Mouse (Mus musculus) midbrain, embryonic 12.5 days (tissue): ENCODE results near the gene Spsb4. TPM values are rescaled to one million over a fixed set of nuclear protein-coding genes. Genes with fewer than 3 reads are reported as not detected.

Source experiments
- ATAC-seq: fragments of 200-750 bp; cut with Nextera tagmentation; 2 replicates; pipeline ENCODE4 v1.8.0; 2017; ENCODE audit warnings: low read depth, moderate TSS enrichment, moderate library complexity; ENCODE audit not compliant: low FRiP score
- H3K27ac ChIP-seq: fragments of 300-500 bp; sonication (generic); replicated peaks from 2 replicates; pipeline ENCODE4 v1.5.1; 2016; ENCODE audit warnings: mild to moderate bottlenecking
- H3K27me3 ChIP-seq: fragments of 300-500 bp; sonication (generic); 2 replicates; pipeline ENCODE4 v1.6.1; 2016; ENCODE audit warnings: mild to moderate bottlenecking
- H3K36me3 ChIP-seq: fragments of 300-500 bp; sonication (generic); 2 replicates; pipeline ENCODE4 v1.6.1; 2016
- H3K4me1 ChIP-seq: fragments of 300-500 bp; sonication (generic); 2 replicates; pipeline ENCODE4 v1.6.1; 2016
- H3K4me2 ChIP-seq: fragments of 300-500 bp; sonication (generic); replicated peaks from 2 replicates; pipeline ENCODE4 v1.6.1; 2016; ENCODE audit warnings: mild to moderate bottlenecking, moderate library complexity
- H3K4me3 ChIP-seq: fragments of 300-500 bp; sonication (generic); 2 replicates; pipeline ENCODE4 v1.5.1; 2016; ENCODE audit warnings: mild to moderate bottlenecking
- H3K9ac ChIP-seq: fragments of 300-500 bp; sonication (generic); replicated peaks from 2 replicates; pipeline ENCODE4 v1.6.1; 2016; ENCODE audit warnings: mild to moderate bottlenecking, moderate library complexity
- H3K9me3 ChIP-seq: fragments of 300-500 bp; sonication (generic); 2 replicates; pipeline ENCODE4 v1.6.1; 2016; ENCODE audit warnings: mild to moderate bottlenecking
- WGBS: fragments of 180-500 bp; shearing (Covaris S2); methylation state at CpG from one replicate; pipeline ENCODE4 v1.1.7; 2016; 5-methylcytosine and 5-hydroxymethylcytosine counted together
- polyA plus RNA-seq: library from polyadenylated mRNA; unstranded; fragments of >200 nt; fragmentation: Nextera tagmentation; extraction: Ambion mirVana; gene quantifications from 2 replicates; pipeline ENCODE4 v1.2.1, GENCODE M21; 2016

The Spsb4 gene
- polyA plus RNA-seq, result 122 and 126 TPM in 2 replicates

GRCm38 (mm10) chr9:97018677-97019147, at the start of gene Spsb4:
Gene Spsb4 (minus strand): TSS chr9:97018843.
- ATAC-seq, result peak; percentile 90
- Histone ChIP-seq H3K27me3 (0 out of 2 replicates have a peak, but pooled peaks cover 3% of the 10 kb centered on the region), H3K4me1 (peaks cover 51% of the 10 kb centered on the region), H3K36me3 (no peaks in the 10 kb centered on the region), H3K9me3 (no peaks in the 10 kb centered on the region), H3K4me3 (peak within 1 kb of the TSS; percentile 75), H3K27ac (peak within 1 kb of the TSS; percentile 100), H3K9ac (peak within 1 kb of the TSS; percentile 96), H3K4me2 (peak within 1 kb of the TSS; percentile 71)
- WGBS, result under 1% methylated on average over 41 of the region's 47 CpGs

- Histone ChIP-seq H3K27ac (no peak overlapping the region), H3K4me3 (no peak overlapping the region), H3K9me3 (no peaks in the 10 kb centered on the region), H3K27me3 (no peaks in the 10 kb centered on the region), H3K4me2 (no peak overlapping the region), H3K4me1 (peaks cover 14% of the 10 kb centered on the region), H3K36me3 (no peaks in the 10 kb centered on the region), H3K9ac (no peak overlapping the region)
- no peak for ATAC-seq
- WGBS, result 81% methylated on average over 6 of the region's 6 CpGs
These were observed 49.1 kb upstream of the Spsb4 start for GRCm38 (mm10) chr9:97067761-97068160.

- no peak for ATAC-seq
- H3K9me3 ChIP-seq, result no peaks in the 10 kb centered on the region
- 65% methylated on average over 4 of the region's 4 CpGs for WGBS
- no peaks in the 10 kb centered on the region for H3K36me3 ChIP-seq
- H3K4me2 ChIP-seq, result no peak overlapping the region
- no peaks in the 10 kb centered on the region for H3K27me3 ChIP-seq
- no peak overlapping the region for H3K9ac ChIP-seq
- H3K4me3 ChIP-seq, result no peak overlapping the region
- peaks cover 14% of the 10 kb centered on the region for H3K4me1 ChIP-seq
- H3K27ac ChIP-seq, result no peak overlapping the region
These were observed 47.2 kb upstream of the Spsb4 start for GRCm38 (mm10) chr9:97065885-97066284.

- Histone ChIP-seq H3K4me1 (peaks cover 14% of the 10 kb centered on the region), H3K9me3 (no peaks in the 10 kb centered on the region), H3K4me3 (no peak overlapping the region), H3K27ac (no peak overlapping the region), H3K27me3 (no peaks in the 10 kb centered on the region), H3K9ac (no peak overlapping the region), H3K4me2 (no peak overlapping the region), H3K36me3 (no peaks in the 10 kb centered on the region)
- 52% methylated on average over 5 of the region's 5 CpGs for WGBS
- no peak for ATAC-seq
These were observed 46.6 kb upstream of the Spsb4 start for GRCm38 (mm10) chr9:97065216-97065615.

GRCm38 (mm10) chr9:97064161-97064560, 45.5 kb upstream of the Spsb4 start:
- no peak overlapping the region for H3K27ac ChIP-seq
- H3K36me3 ChIP-seq, result no peaks in the 10 kb centered on the region
- H3K4me3 ChIP-seq, result no peak overlapping the region
- no peaks in the 10 kb centered on the region for H3K9me3 ChIP-seq
- H3K4me2 ChIP-seq, result no peak overlapping the region
- 97% methylated on average over 1 of the region's 1 CpGs for WGBS
- H3K9ac ChIP-seq, result no peak overlapping the region
- peaks cover 14% of the 10 kb centered on the region for H3K4me1 ChIP-seq
- no peaks in the 10 kb centered on the region for H3K27me3 ChIP-seq
- no peak for ATAC-seq

- WGBS, result 95% methylated on average over 9 of the region's 9 CpGs
- H3K9me3 ChIP-seq, result no peaks in the 10 kb centered on the region
- no peak overlapping the region for H3K4me3 ChIP-seq
- H3K9ac ChIP-seq, result no peak overlapping the region
- no peaks in the 10 kb centered on the region for H3K36me3 ChIP-seq
- H3K27ac ChIP-seq, result no peak overlapping the region
- no peaks in the 10 kb centered on the region for H3K27me3 ChIP-seq
- peaks cover 11% of the 10 kb centered on the region for H3K4me1 ChIP-seq
- no peak overlapping the region for H3K4me2 ChIP-seq
- no peak for ATAC-seq
These were observed 43.1 kb upstream of the Spsb4 start for GRCm38 (mm10) chr9:97061696-97062095.

GRCm38 (mm10) chr9:97056541-97057338, 38.1 kb upstream of the Spsb4 start:
- Histone ChIP-seq H3K27me3 (no peaks in the 10 kb centered on the region), H3K27ac (peak overlapping the region; percentile 71), H3K36me3 (no peaks in the 10 kb centered on the region), H3K4me1 (peaks cover 14% of the 10 kb centered on the region), H3K4me3 (no peak overlapping the region), H3K9ac (no peak overlapping the region), H3K4me2 (peak overlapping the region; percentile 17; the same call in 1 of the 2 replicates), H3K9me3 (no peaks in the 10 kb centered on the region)
- WGBS, result 60% methylated on average over 18 of the region's 18 CpGs
- peak; percentile 45; the same call in 1 of the 2 replicates for ATAC-seq

- Histone ChIP-seq H3K4me1 (peaks cover 20% of the 10 kb centered on the region), H3K27ac (peak overlapping the region; percentile 71), H3K4me2 (no peak overlapping the region), H3K36me3 (no peaks in the 10 kb centered on the region), H3K4me3 (no peak overlapping the region), H3K9me3 (no peaks in the 10 kb centered on the region), H3K9ac (no peak overlapping the region), H3K27me3 (no peaks in the 10 kb centered on the region)
- 0 out of 2 replicates have a peak, but pooled peaks have one; percentile 7 for ATAC-seq
- WGBS, result 57% methylated on average over 14 of the region's 14 CpGs
These were observed 37.3 kb upstream of the Spsb4 start for GRCm38 (mm10) chr9:97055906-97056305.

- Histone ChIP-seq H3K9ac (no peak overlapping the region), H3K27me3 (no peaks in the 10 kb centered on the region), H3K27ac (peak overlapping the region; percentile 75), H3K9me3 (0 out of 2 replicates have a peak, but pooled peaks cover 4% of the 10 kb centered on the region), H3K4me1 (peaks cover 21% of the 10 kb centered on the region), H3K36me3 (no peaks in the 10 kb centered on the region), H3K4me2 (peak overlapping the region; percentile 13; the same call in 1 of the 2 replicates), H3K4me3 (no peak overlapping the region)
- peak; percentile 93 for ATAC-seq
- 17% methylated on average over 8 of the region's 8 CpGs for WGBS
These were observed 32.5 kb upstream of the Spsb4 start for GRCm38 (mm10) chr9:97051176-97051575.

- Histone ChIP-seq H3K9ac (no peak overlapping the region), H3K4me1 (peaks cover 12% of the 10 kb centered on the region), H3K27me3 (no peaks in the 10 kb centered on the region), H3K4me2 (no peak overlapping the region), H3K9me3 (0 out of 2 replicates have a peak, but pooled peaks cover 4% of the 10 kb centered on the region), H3K36me3 (no peaks in the 10 kb centered on the region), H3K27ac (no peak overlapping the region), H3K4me3 (no peak overlapping the region)
- 95% methylated on average over 4 of the region's 4 CpGs for WGBS
- no peak for ATAC-seq
These were observed 27.6 kb upstream of the Spsb4 start for GRCm38 (mm10) chr9:97046240-97046639.

- no peaks in the 10 kb centered on the region for H3K9me3 ChIP-seq
- no peak overlapping the region for H3K27ac ChIP-seq
- H3K36me3 ChIP-seq, result no peaks in the 10 kb centered on the region
- 73% methylated on average over 8 of the region's 8 CpGs for WGBS
- no peak overlapping the region for H3K4me3 ChIP-seq
- H3K4me2 ChIP-seq, result no peak overlapping the region
- H3K9ac ChIP-seq, result no peak overlapping the region
- no peaks in the 10 kb centered on the region for H3K27me3 ChIP-seq
- no peak for ATAC-seq
- peaks cover 8% of the 10 kb centered on the region; the same call in 1 of the 2 replicates for H3K4me1 ChIP-seq
These were observed 23.0 kb upstream of the Spsb4 start for GRCm38 (mm10) chr9:97041633-97042032.

- no peak overlapping the region for H3K27ac ChIP-seq
- H3K4me1 ChIP-seq, result peaks cover 8% of the 10 kb centered on the region; the same call in 1 of the 2 replicates
- no peak overlapping the region for H3K4me3 ChIP-seq
- ATAC-seq, result no peak
- no peaks in the 10 kb centered on the region for H3K36me3 ChIP-seq
- no peaks in the 10 kb centered on the region for H3K27me3 ChIP-seq
- WGBS, result 94% methylated on average over 3 of the region's 3 CpGs
- no peak overlapping the region for H3K9ac ChIP-seq
- no peaks in the 10 kb centered on the region for H3K9me3 ChIP-seq
- no peak overlapping the region for H3K4me2 ChIP-seq
These were observed 19.4 kb upstream of the Spsb4 start for GRCm38 (mm10) chr9:97038010-97038409.
